ENCODE assay signal across 9 mouse cellular contexts in genomic region chr19:46511263-46511662, GRCm38 (mm10). TPM values are rescaled to one million over a fixed set of nuclear protein-coding genes. Genes with fewer than 3 reads are reported as not detected.
A peak's percentile ranks its signal among the peaks of the same experiment; 100 is the strongest.
DNase-seq lines count a peak whose midpoint lies in the region; ATAC-seq and TF ChIP-seq lines count a peak whose summit lies in the region.
"Had no signal": no experiment of that assay in that cellular context is flagged by ENCODE, and none has a peak within 500 bp of the region (broad histone marks: within the 10 kb centered on the region; RNA-seq: fewer than 3 reads in every experiment).

No protein-coding gene starts in this region.

- WGBS in heart, embryonic 13.5 days: 80% methylated on average over 10 of the region's 10 CpGs
- 65% methylated on average over 10 of the region's 10 CpGs for WGBS in lung, embryonic 15.5 days

- no peak for ATAC-seq in heart, embryonic 13.5 days (ENCODE audit: extremely low read depth, insufficient number of reproducible peaks, low FRiP score, low TSS enrichment)
- ATAC-seq in lung, embryonic 15.5 days (ENCODE audit: borderline replicate concordance, extremely low read depth, low FRiP score, low TSS enrichment): no peak

- peak; percentile 34 for DNase-seq in gastrocnemius, adult 2 months
- no peak for DNase-seq in gastrocnemius, adult 18-20 months (ENCODE audit: low spot score)
- peak; percentile 75 for DNase-seq in CD4-positive, CD25-positive, alpha-beta regulatory T cell, adult 2 months (ENCODE audit: low read depth, low spot score)
- no peak for DNase-seq in cerebellum, adult 8-10 months
- no peak for DNase-seq in retina, postnatal 1 day
- no peak for DNase-seq in embryo, embryonic 10 days (ENCODE audit: low spot score)

- H3K9me3 ChIP-seq in heart, embryonic 13.5 days: no peaks in the 10 kb centered on the region
- no peaks in the 10 kb centered on the region for H3K9me3 ChIP-seq in lung, embryonic 15.5 days
- H3K9me3 ChIP-seq: G1E had no signal

- 0 out of 2 replicates have a peak overlapping the region, but pooled peaks have one; percentile 28 for H3K9ac ChIP-seq in heart, embryonic 13.5 days
- H3K9ac ChIP-seq in lung, embryonic 15.5 days: no peak overlapping the region

- H3K4me3 ChIP-seq in gastrocnemius, adult 2 months: peak overlapping the region; percentile 28
- no peak overlapping the region for H3K4me3 ChIP-seq in heart, embryonic 13.5 days
- H3K4me3 ChIP-seq in lung, embryonic 15.5 days: no peak overlapping the region

- peak overlapping the region; percentile 99 for H3K27ac ChIP-seq in gastrocnemius, adult 2 months
- H3K27ac ChIP-seq in heart, embryonic 13.5 days (replicated peaks): peak overlapping the region; percentile 70
- peak overlapping the region; percentile 62 for H3K27ac ChIP-seq in lung, embryonic 15.5 days

- peaks cover 64% of the 10 kb centered on the region for H3K4me1 ChIP-seq in heart, embryonic 13.5 days
- H3K4me1 ChIP-seq in lung, embryonic 15.5 days: peaks cover 63% of the 10 kb centered on the region

- H3K27me3 ChIP-seq in heart, embryonic 13.5 days (replicated peaks): no peaks in the 10 kb centered on the region
- no peaks in the 10 kb centered on the region for H3K27me3 ChIP-seq in lung, embryonic 15.5 days

- H3K4me2 ChIP-seq in heart, embryonic 13.5 days: no peak overlapping the region
- H3K4me2 ChIP-seq in lung, embryonic 15.5 days: no peak overlapping the region

- TF ChIP-seq CTCF in gastrocnemius, adult 2 months (IDR thresholded peaks at IDR 0.05): no peak

- intact Hi-C loops in gastrocnemius, adult 2 months (cut with DNase I): no loop called here

- H3K36me3 ChIP-seq in heart, embryonic 13.5 days: peaks cover 93% of the 10 kb centered on the region
- H3K36me3 ChIP-seq in lung, embryonic 15.5 days: peaks cover 65% of the 10 kb centered on the region

RNA-seq across cellular contexts. Expression of gene Trim8, which starts 9.8 kb away (rescaled TPM):
- 10 to 100 TPM; 20.2 to 20.7 TPM for total RNA-seq in gastrocnemius, adult 2 months (2021)
- total RNA-seq in gastrocnemius, adult 18-20 months (2021): 10 to 100 TPM; 17.6 to 22.5 TPM
- polyA plus RNA-seq in heart, embryonic 13.5 days (2015; fragmentation: Nextera tagmentation; extraction: Ambion mirVana): 13.2 and 13.9 TPM in 2 replicates
- 22.2 and 27.8 TPM in 2 replicates for polyA plus RNA-seq in lung, embryonic 15.5 days (2015; fragmentation: Nextera tagmentation; extraction: Ambion mirVana)

Comparison
In these comparisons a context has a peak if more than half of its experiments do, and no peak if none do; other contexts are left out.
1. DNase-seq: peak in gastrocnemius, adult 2 months (single experiment) and CD4-positive, CD25-positive, alpha-beta regulatory T cell, adult 2 months (single experiment); none in gastrocnemius, adult 18-20 months (single experiment), cerebellum, adult 8-10 months (single experiment), retina, postnatal 1 day (single experiment) and embryo, embryonic 10 days (single experiment).
2. Peak in every context shown above with its lines, with median percentiles within 50 percentile points of each other: H3K27ac ChIP-seq.